Mouse (Mus musculus) forebrain, embryonic 12.5 days (tissue): Measurements from ENCODE around the gene Fau. TPM values are rescaled to one million over a fixed set of nuclear protein-coding genes. Genes with fewer than 3 reads are reported as not detected.

Experiments
- ATAC-seq: fragments of 200-750 bp; cut with Nextera tagmentation; 2 replicates; pipeline ENCODE4 v1.8.0; 2017; ENCODE audit warnings: moderate TSS enrichment; ENCODE audit not compliant: low FRiP score
- H3K27ac ChIP-seq: fragments of 300-500 bp; sonication (generic); 2 replicates; pipeline ENCODE4 v1.5.1; 2016; ENCODE audit warnings: mild to moderate bottlenecking
- H3K27me3 ChIP-seq: fragments of 300-500 bp; sonication (generic); 2 replicates; pipeline ENCODE4 v1.6.1; 2016; ENCODE audit warnings: mild to moderate bottlenecking
- H3K36me3 ChIP-seq: fragments of 300-500 bp; sonication (generic); replicated peaks from 2 replicates; pipeline ENCODE4 v1.6.1; 2016; ENCODE audit warnings: mild to moderate bottlenecking
- H3K4me1 ChIP-seq: fragments of 300-500 bp; sonication (generic); 2 replicates; pipeline ENCODE4 v1.6.1; 2016
- H3K4me2 ChIP-seq: fragments of 300-500 bp; sonication (generic); 2 replicates; pipeline ENCODE4 v1.6.1; 2016; ENCODE audit warnings: mild to moderate bottlenecking, moderate library complexity
- H3K4me3 ChIP-seq: fragments of 300-500 bp; sonication (generic); replicated peaks from 2 replicates; pipeline ENCODE4 v1.5.1; 2016; ENCODE audit warnings: mild to moderate bottlenecking
- H3K9ac ChIP-seq: fragments of 300-500 bp; sonication (generic); 2 replicates; pipeline ENCODE4 v1.6.1; 2016; ENCODE audit warnings: mild to moderate bottlenecking
- H3K9me3 ChIP-seq: fragments of 300-500 bp; sonication (generic); 2 replicates; pipeline ENCODE4 v1.6.1; 2016
- WGBS: fragments of 180-500 bp; shearing (Covaris S2); methylation state at CpG from one replicate; pipeline ENCODE4 v1.1.7; 2016; 5-methylcytosine and 5-hydroxymethylcytosine counted together
- polyA plus RNA-seq: library from polyadenylated mRNA; unstranded; fragments of >200 nt; fragmentation: Nextera tagmentation; extraction: Ambion mirVana; gene quantifications from 2 replicates; pipeline ENCODE4 v1.2.1, GENCODE M21; 2016

Fau gene
- polyA plus RNA-seq, result 652 and 668 TPM in 2 replicates

DNA sequence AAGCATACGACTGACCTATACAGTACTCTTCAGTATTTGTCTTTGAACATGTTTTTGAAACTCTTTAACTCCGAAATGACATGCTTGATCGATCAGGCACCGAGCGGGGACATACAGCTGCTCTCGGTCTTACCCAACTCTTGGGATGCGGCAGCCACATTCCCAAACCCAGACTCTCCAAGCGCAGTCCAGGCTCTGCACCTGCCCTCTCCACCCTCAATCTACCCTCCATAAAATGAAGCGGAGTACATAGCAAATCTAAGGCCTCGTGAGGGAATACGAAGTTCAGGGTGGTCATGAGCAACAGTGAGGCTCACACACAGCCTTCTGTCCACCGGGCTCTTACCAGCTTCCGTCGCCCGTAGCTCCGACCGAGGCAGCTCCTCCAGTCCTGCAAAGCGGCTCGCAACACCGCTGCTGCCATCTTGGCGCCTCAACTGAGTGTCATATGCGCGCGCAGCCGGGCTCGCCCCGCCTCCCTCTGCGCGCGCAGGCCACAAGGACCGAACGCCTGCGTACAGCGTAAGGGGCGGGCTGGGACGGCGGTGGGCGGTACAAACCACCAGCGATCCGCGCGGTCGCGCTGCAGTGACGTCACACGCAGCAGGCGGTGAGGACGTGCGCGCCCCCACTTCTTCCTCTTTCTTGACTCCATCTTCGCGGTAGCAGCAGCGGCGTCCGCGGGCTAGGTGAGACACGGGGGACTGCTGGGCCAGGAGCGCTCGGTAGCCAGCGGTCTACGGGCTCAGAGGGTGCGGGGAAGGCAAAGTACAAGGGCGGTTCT, at the start of gene Fau, which contains the start of gene Mrpl49:
Fau (plus strand) TSS at position 532 of the 784 bp plus-strand sequence.
Mrpl49 (minus strand) TSS at position 473 of the 784 bp plus-strand sequence.
- H3K9me3 ChIP-seq, result no peaks in the 10 kb centered on the region
- peaks cover 51% of the 10 kb centered on the region for H3K36me3 ChIP-seq
- H3K4me1 ChIP-seq, result peaks cover 34% of the 10 kb centered on the region
- H3K9ac ChIP-seq, result peak within 1 kb of the TSS; percentile 93
- peak within 1 kb of the TSS; percentile 77 for H3K27ac ChIP-seq
- H3K4me3 ChIP-seq, result peak within 1 kb of the TSS; percentile 86
- WGBS, result under 1% methylated on average over 63 of the region's 63 CpGs
- H3K4me2 ChIP-seq, result peak within 1 kb of the TSS; percentile 84
- H3K27me3 ChIP-seq, result no peaks in the 10 kb centered on the region
- ATAC-seq, result peak; percentile 89

DNA sequence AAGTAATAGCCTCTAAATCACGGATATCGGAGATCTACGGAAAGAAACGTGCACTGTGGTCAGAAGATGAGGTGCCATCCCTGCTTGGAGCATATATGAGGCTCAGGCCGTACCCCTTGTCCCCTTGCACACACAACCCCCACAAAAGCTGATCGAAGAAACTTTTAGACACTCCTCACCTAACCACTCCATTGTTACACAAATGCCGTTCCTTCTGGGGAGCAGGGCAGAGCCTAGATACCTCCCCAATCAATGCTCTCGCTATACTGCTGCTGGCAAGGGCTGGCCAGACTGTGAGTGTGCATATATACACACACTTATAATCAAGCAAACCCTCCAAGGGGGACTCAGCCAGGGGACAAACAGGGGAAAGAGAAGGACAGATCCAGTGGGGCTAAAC, 48.5 kb upstream of the Fau start:
- H3K4me1 ChIP-seq, result no peaks in the 10 kb centered on the region
- peaks cover 16% of the 10 kb centered on the region for H3K27me3 ChIP-seq
- ATAC-seq, result no peak
- H3K9me3 ChIP-seq, result no peaks in the 10 kb centered on the region
- no peak overlapping the region for H3K4me2 ChIP-seq
- no peak overlapping the region for H3K4me3 ChIP-seq
- no peaks in the 10 kb centered on the region for H3K36me3 ChIP-seq
- 62% methylated on average over 8 of the region's 8 CpGs for WGBS
- H3K27ac ChIP-seq, result no peak overlapping the region
- no peak overlapping the region for H3K9ac ChIP-seq

DNA sequence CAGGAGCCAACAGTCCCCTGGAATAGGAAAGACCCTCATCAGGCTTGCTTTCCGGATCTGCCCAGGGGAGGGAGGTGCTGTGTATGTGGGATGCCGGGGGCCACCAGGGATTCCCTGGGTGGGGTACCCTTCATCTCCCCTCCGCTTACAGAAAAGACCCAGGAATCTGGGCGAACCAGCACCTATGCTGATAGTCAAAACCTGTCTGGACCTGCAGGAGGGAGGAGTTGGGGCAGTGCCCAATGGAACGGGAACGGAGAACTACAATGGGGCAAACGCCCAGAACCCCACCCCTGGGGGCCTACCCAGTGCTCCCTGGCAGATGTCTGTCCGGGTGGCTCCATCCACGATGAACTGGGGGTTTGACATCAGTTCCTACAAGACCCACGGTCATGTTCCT, 44.0 kb upstream of the Fau start:
- H3K4me3 ChIP-seq, result no peak overlapping the region
- WGBS, result 92% methylated on average over 10 of the region's 10 CpGs
- no peak for ATAC-seq

DNA sequence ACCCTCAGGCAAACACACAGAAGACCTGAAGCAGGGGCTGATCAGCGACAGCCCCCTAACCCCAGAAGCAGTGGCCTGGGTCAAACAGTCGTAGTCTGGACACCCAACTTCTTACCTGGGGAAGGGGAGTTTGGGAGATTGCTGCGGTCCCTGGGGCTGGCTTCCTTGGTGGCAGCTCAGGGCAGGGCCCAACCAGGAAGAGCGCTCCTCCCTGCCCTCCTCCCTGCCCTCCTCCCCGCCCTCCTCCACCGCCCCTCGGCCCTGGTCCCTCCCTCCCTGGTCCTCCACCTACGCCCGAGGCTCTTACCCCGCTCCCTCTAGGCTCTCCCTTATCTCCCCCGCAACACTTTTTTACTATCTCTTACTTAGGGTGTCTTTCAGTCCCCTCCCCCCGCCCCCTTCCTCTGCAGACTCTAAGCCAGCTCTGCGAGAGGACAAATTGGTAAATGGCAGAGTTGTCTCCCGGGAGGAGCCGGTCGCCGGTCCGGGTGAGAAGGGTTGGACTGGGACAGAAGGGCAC, 42.6 kb upstream of the Fau start:
- Histone ChIP-seq H3K4me2 (peak overlapping the region; percentile 79), H3K27ac (no peak overlapping the region), H3K9ac (peak overlapping the region; percentile 65), H3K9me3 (no peaks in the 10 kb centered on the region), H3K27me3 (peaks cover 55% of the 10 kb centered on the region), H3K4me3 (peak overlapping the region; percentile 45), H3K4me1 (peaks cover 17% of the 10 kb centered on the region), H3K36me3 (no peaks in the 10 kb centered on the region)
- 3% methylated on average over 18 of the region's 18 CpGs for WGBS
- peak; percentile 46; the same call in 1 of the 2 replicates for ATAC-seq

More for the DNA sequence above, 44.0 kb upstream of the Fau start:
- Histone ChIP-seq H3K27me3 (peaks cover 55% of the 10 kb centered on the region), H3K4me1 (peaks cover 17% of the 10 kb centered on the region), H3K9ac (no peak overlapping the region), H3K27ac (no peak overlapping the region), H3K36me3 (no peaks in the 10 kb centered on the region), H3K4me2 (no peak overlapping the region), H3K9me3 (no peaks in the 10 kb centered on the region)

DNA sequence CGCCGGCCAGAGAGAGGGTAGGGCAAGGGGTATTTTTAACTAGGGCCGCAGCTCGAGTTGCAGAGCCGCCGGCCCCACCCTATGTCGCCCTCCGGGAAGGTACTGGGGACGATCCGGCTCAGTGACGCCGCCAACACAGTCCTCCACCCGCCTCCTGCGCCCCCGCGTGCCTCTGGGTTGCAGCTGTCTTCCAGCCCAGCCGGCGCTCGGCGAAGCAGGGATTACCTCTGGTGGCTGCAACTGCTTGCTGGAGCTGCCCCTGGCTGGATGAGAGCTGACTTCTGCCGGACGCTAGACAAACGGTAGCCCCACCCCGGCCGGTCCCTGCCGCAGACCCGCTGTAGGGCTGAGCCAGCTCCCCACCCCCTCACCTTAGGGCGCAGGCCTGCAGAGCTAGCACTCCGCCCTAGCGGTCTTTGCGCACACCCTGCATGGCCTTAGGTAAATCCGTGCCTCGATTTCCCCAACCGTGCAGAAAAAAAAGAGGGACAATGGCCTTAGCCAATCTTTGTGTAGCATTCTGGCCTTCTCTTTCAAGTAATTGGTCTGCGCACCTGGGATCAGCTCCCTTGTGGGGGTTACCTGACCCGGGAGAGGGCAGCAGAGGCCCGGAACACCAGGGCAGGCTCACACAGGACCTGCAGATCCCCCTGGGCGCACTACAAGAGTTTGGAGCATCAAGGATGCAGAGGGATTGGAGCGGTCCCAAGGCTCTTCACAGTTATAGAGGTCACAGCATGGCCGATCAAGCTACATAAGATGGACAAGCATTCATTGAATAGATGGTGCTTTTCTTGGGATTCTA, 41.9 kb upstream of the Fau start, which contains the start of gene Capn1:
Capn1 (minus strand) TSS at position 387 of the 805 bp plus-strand sequence.
- peak within 1 kb of the TSS; percentile 45 for H3K4me3 ChIP-seq
- no peak within 1 kb of the TSS for H3K27ac ChIP-seq
- H3K4me1 ChIP-seq, result peaks cover 17% of the 10 kb centered on the region
- peak; percentile 57; the same call in 1 of the 2 replicates for ATAC-seq
- 2% methylated on average over 40 of the region's 40 CpGs for WGBS
- no peaks in the 10 kb centered on the region for H3K9me3 ChIP-seq
- peak within 1 kb of the TSS; percentile 65 for H3K9ac ChIP-seq
- no peaks in the 10 kb centered on the region for H3K36me3 ChIP-seq
- peaks cover 55% of the 10 kb centered on the region for H3K27me3 ChIP-seq
- H3K4me2 ChIP-seq, result peak within 1 kb of the TSS; percentile 79

DNA sequence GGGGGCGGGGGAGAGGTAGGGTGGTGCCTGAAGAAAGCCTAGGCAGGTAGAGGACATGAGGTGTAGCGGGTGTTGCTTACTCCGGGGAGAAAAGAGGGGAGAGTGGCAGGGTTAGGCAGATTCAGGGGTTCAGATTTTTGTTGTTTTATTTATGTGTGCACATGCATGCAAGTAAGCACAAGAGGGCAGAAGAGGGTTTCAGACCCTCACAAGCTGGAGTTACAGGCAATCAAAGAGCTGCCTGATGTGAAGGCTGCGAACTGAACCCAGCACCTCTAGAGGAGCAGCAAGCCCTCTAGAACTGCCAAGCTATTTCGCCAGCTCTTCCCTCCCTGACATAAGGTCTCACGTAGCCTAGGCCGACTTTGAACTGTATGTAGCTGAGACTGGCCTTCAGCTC, 41.1 kb upstream of the Fau start:
- Histone ChIP-seq H3K36me3 (no peaks in the 10 kb centered on the region), H3K4me2 (no peak overlapping the region), H3K4me1 (peaks cover 17% of the 10 kb centered on the region), H3K27ac (no peak overlapping the region), H3K9ac (no peak overlapping the region), H3K4me3 (no peak overlapping the region), H3K27me3 (peaks cover 55% of the 10 kb centered on the region), H3K9me3 (no peaks in the 10 kb centered on the region)
- no peak for ATAC-seq
- 40% methylated on average over 7 of the region's 7 CpGs for WGBS

DNA sequence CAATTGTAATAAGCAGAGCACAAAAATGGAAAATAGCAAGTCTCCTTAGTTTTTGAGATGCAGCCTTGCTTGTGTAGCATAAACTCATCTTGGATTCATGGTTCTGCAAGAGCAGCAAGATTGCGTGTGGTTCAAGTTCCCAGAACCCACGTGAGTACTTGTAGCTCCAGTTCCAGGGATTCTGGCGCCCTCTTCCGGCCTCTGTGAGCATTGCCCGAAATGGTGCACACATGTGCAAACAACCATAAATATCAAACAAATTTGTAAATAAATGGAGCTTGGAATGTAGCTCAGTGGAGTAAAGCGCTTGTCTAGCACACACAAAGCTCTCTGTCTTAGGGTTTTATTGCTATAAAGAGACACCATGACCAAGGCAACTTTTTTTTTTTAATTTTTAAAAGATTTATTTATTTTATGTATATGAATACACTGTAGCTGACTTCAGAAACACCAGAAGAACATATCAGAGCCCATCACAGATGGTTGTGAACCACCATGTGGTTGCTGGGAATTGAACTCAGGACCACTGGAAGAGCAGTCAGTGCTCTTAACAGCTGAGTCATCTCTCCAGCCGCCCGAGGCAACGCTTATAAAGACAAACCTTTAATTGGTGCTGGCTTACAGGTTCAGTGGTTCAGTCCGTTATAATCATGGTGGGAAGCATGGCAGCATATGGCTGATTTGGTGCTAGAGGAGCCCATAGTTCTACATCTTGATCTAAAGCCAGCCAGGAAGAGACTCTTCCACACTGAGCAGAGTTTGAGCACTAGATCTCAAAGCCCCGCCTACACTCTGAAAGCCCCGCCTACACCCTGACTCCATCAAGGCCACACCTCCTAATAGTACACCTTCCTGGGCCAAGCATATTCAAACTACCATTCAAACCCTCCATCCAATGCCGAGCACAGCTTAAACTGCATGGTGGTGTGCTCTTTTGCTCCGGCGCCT, 39.2 kb upstream of the Fau start:
- no peak for ATAC-seq
- no peaks in the 10 kb centered on the region for H3K36me3 ChIP-seq
- H3K4me3 ChIP-seq, result no peak overlapping the region
- no peaks in the 10 kb centered on the region for H3K9me3 ChIP-seq
- H3K27me3 ChIP-seq, result peaks cover 46% of the 10 kb centered on the region
- WGBS, result 30% methylated on average over 15 of the region's 15 CpGs
- H3K27ac ChIP-seq, result no peak overlapping the region
- H3K9ac ChIP-seq, result no peak overlapping the region
- peaks cover 17% of the 10 kb centered on the region for H3K4me1 ChIP-seq
- H3K4me2 ChIP-seq, result no peak overlapping the region

DNA sequence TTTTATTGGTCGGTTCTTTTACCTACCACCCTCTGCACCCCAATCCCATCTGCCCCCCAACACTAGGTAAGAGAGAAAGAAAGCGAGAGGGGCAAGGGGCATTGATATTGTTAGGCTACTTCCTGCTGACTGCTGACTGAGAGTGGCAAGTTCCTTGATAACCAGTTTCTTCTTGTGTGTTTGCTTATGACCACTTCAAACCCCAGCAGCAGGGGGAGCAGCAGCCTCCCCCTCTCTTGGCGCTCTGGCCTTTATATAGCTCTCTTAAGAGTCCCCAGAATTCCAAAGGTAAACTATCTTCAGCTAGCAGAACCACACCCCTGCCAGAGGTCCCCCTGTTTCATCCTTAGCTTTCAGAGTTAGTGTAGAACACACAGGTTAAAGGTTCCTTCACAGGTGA, 37.4 kb upstream of the Fau start:
- H3K9ac ChIP-seq, result no peak overlapping the region
- peaks cover 11% of the 10 kb centered on the region for H3K4me1 ChIP-seq
- ATAC-seq, result no peak
- no peak overlapping the region for H3K4me3 ChIP-seq
- H3K4me2 ChIP-seq, result no peak overlapping the region
- H3K9me3 ChIP-seq, result no peaks in the 10 kb centered on the region
- no peak overlapping the region for H3K27ac ChIP-seq
- H3K36me3 ChIP-seq, result no peaks in the 10 kb centered on the region
- H3K27me3 ChIP-seq, result peaks cover 27% of the 10 kb centered on the region
- WGBS, result 67% methylated on average over 3 of the region's 3 CpGs

DNA sequence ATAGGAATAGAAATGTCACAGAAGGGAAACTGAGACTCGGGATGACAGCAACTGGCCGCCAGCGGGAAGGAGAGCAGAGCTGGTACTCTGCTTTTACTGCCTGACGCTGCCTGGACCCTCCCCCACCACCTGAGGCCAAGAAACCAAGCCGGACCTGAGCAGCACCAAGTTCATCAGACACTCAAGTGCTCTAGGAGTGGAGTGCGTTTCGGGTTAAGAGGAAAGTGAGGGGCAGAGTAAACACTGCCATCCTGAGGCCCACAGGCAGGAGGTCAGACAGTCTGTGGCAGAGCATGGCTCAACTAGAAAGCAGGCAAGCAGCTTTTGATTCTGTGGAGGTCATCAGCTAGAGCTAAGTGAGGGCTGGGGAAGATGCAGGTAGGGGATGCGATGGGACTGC, 34.6 kb upstream of the Fau start:
- Histone ChIP-seq H3K27ac (no peak overlapping the region), H3K4me1 (no peaks in the 10 kb centered on the region), H3K4me2 (no peak overlapping the region), H3K36me3 (no peaks in the 10 kb centered on the region), H3K9me3 (no peaks in the 10 kb centered on the region), H3K27me3 (no peaks in the 10 kb centered on the region), H3K9ac (no peak overlapping the region), H3K4me3 (no peak overlapping the region)
- ATAC-seq, result no peak
- 69% methylated on average over 8 of the region's 8 CpGs for WGBS

DNA sequence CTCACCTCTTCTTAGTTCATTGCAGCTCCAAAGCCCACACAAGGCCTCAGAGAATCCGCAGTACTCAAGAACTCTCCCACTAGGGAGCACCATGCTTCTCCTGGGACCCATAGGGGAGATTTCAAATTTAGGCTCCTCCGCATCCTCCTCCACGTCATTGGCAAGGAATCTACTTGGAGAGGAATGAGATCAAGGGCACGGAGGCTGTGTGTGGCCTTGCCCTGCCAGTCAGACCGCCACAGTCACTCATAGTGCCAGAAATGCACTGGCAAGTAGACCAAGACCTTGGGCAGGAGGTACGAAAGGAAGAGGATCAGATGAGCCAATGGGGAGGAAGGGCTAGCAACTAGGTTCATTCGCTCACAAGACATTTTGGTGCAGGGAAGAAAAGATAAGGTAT, 33.7 kb upstream of the Fau start:
- Histone ChIP-seq H3K36me3 (no peaks in the 10 kb centered on the region), H3K4me2 (no peak overlapping the region), H3K4me3 (no peak overlapping the region), H3K4me1 (no peaks in the 10 kb centered on the region), H3K9me3 (no peaks in the 10 kb centered on the region), H3K27me3 (no peaks in the 10 kb centered on the region), H3K9ac (no peak overlapping the region), H3K27ac (no peak overlapping the region)
- ATAC-seq, result no peak
- 87% methylated on average over 7 of the region's 7 CpGs for WGBS

DNA sequence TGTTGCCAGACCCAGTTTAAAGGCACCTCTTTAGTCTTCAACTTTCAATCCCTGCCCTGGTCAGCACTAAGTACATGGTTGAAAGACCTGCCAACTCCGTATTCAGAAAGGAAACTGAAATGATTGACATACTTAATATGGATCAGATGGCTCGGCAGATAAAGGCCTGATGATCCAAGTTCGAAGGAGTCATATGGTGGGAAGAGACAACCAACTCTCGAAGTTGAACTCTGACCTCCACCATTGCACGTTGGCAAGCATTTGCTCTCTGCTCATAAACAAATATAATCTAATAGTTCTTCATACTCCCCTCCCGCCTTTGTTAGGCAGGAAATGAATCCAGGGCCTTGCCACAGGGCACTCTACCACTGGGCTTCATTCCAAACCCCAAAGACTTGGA, 28.7 kb upstream of the Fau start:
- H3K4me1 ChIP-seq, result no peaks in the 10 kb centered on the region
- no peaks in the 10 kb centered on the region for H3K27me3 ChIP-seq
- H3K36me3 ChIP-seq, result no peaks in the 10 kb centered on the region
- no peak overlapping the region for H3K27ac ChIP-seq
- H3K9me3 ChIP-seq, result no peaks in the 10 kb centered on the region
- ATAC-seq, result no peak
- no peak overlapping the region for H3K4me2 ChIP-seq
- H3K4me3 ChIP-seq, result no peak overlapping the region
- WGBS, result 92% methylated on average over 6 of the region's 6 CpGs
- H3K9ac ChIP-seq, result no peak overlapping the region
